Mouse (Mus musculus): ENCODE measurements around the gene Tm7sf3. TPM values are rescaled to one million over a fixed set of nuclear protein-coding genes. Genes with fewer than 3 reads are reported as not detected.
A peak's percentile ranks its signal among the peaks of the same experiment; 100 is the strongest.

The Tm7sf3 gene
- polyA plus RNA-seq, 1 experiment from 2014 or later: 28.8 TPM

DNA sequence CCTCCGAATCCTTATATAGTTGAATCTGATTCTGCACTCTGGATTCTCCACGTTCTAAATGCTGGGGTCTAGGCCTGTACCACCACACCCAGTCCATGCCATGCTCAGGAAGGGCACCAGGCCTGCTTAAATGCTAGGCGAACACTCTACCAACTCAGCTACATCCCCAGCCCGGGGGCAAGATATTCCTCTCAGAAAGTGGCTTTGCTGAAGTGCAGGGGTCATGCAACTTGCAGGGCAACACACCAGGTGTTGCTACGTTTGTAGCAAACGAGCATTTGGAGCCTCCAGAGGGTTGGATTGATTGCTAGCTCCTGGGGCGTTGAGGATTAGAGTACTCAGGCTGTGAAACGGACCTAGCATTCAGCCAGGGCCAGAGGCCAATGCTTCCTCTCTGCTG, 9.5 kb downstream of the Tm7sf3 start:
- peak overlapping the region; percentile 79 for H3K4me2 ChIP-seq
- H3K36me3 ChIP-seq (ENCODE audit: insufficient read depth): no peaks in the 10 kb centered on the region
- H3K9ac ChIP-seq: 0 out of 2 replicates have a peak overlapping the region, but pooled peaks have one; percentile 24
- H3K27ac ChIP-seq (ENCODE audit: low read depth): no peak overlapping the region
- peaks cover 3% of the 10 kb centered on the region; the same call in 1 of the 2 replicates for H3K4me1 ChIP-seq (ENCODE audit: insufficient read depth)
- ATAC-seq (ENCODE audit: insufficient read depth): no peak
- no peak for TF ChIP-seq CTCF (IDR thresholded peaks at IDR 0.05; ENCODE audit: low read depth)
- peak; percentile 16 for DNase-seq
- H3K27me3 ChIP-seq (ENCODE audit: insufficient read depth, low read length): no peaks in the 10 kb centered on the region
- peak overlapping the region; percentile 69; the same call in 1 of the 2 replicates for H3K4me3 ChIP-seq (ENCODE audit: low read depth, low read length)
- WGBS: 53% methylated on average over 8 of the region's 8 CpGs
- no peaks in the 10 kb centered on the region for H3K9me3 ChIP-seq (ENCODE audit: low read depth, low read length)

DNA sequence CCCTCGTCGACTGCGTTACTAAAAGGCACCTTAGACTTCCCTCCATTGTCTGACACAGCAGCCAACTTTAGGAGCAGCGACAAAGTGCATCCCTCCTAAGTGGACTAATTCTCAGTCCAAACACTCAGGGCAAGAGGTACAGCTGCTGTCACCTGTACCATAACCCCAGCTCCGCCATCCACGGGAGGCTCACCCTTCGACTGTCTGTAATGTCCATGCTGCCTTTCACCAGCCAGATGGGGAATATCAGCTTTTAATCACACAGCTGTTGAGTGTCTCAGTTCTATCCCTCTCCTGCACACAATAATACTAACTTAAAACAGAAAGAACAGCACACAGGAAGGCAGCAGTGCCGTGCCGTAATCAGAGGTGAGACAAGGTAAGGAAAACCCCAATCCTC, 10.2 kb downstream of the Tm7sf3 start:
- Histone ChIP-seq H3K4me2 (0 out of 2 replicates have a peak overlapping the region, but pooled peaks have one; percentile 8), H3K36me3 (ENCODE audit: insufficient read depth) (no peaks in the 10 kb centered on the region), H3K9me3 (ENCODE audit: low read depth, low read length) (no peaks in the 10 kb centered on the region), H3K27me3 (ENCODE audit: insufficient read depth, low read length) (no peaks in the 10 kb centered on the region), H3K4me1 (ENCODE audit: insufficient read depth) (peaks cover 3% of the 10 kb centered on the region; the same call in 1 of the 2 replicates), H3K9ac (no peak overlapping the region), H3K4me3 (ENCODE audit: low read depth, low read length) (no peak overlapping the region), H3K27ac (ENCODE audit: low read depth) (no peak overlapping the region)
- TF ChIP-seq CTCF (IDR thresholded peaks at IDR 0.05; ENCODE audit: low read depth): no peak
- DNase-seq (no peak), ATAC-seq (ENCODE audit: insufficient read depth) (no peak)
- WGBS: 67% methylated on average over 9 of the region's 9 CpGs

DNA sequence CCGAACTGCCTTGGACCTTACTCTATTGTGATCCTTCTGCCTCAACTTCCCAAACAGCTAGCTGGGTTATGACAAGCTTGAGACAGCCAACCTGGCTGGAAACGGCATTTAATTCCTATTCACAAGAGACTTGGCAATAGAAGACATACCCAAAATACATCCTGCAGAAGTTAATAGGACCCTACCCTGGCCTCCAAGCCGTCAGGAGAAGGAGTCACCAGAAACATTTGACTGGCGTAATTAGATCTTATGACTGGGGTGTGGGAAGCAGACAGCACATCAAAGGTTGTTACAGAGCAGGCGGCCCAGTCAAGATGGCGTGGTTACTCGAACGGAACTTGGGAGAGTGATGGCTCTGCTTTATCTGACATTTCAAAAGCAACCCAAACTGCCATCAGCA, 10.8 kb downstream of the Tm7sf3 start:
- no peak for TF ChIP-seq CTCF (IDR thresholded peaks at IDR 0.05; ENCODE audit: low read depth)
- no peak for ATAC-seq (ENCODE audit: insufficient read depth)
- Histone ChIP-seq H3K27ac (ENCODE audit: low read depth) (no peak overlapping the region), H3K9ac (no peak overlapping the region), H3K4me2 (no peak overlapping the region), H3K4me3 (ENCODE audit: low read depth, low read length) (no peak overlapping the region), H3K9me3 (ENCODE audit: low read depth, low read length) (no peaks in the 10 kb centered on the region), H3K4me1 (ENCODE audit: insufficient read depth) (peaks cover 3% of the 10 kb centered on the region; the same call in 1 of the 2 replicates), H3K36me3 (ENCODE audit: insufficient read depth) (no peaks in the 10 kb centered on the region), H3K27me3 (ENCODE audit: insufficient read depth, low read length) (no peaks in the 10 kb centered on the region)
- WGBS: 68% methylated on average over 8 of the region's 8 CpGs
- DNase-seq: no peak

DNA sequence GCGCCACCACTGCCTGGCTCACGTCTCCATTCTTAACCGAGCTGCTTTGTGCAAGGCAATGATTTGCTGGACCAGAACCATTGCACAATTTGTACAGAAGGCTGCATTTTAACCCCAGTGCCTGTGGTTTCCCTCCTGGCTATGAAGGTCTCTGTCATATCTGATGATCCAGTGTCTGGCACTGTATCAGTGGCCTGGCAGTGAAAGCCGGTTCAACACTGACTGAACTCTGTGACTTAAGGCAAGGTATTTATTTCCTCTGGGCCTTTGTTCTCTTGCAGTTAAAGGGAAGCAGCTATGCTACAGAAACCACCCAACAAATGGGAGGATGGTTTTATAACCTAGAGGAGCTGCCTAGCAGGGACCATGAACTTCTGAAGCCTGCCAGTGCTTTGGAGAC, 11.7 kb downstream of the Tm7sf3 start:
- H3K27me3 ChIP-seq (ENCODE audit: insufficient read depth, low read length): no peaks in the 10 kb centered on the region
- no peak for DNase-seq
- no peak overlapping the region for H3K27ac ChIP-seq (ENCODE audit: low read depth)
- H3K4me2 ChIP-seq: no peak overlapping the region
- no peaks in the 10 kb centered on the region for H3K9me3 ChIP-seq (ENCODE audit: low read depth, low read length)
- no peak overlapping the region for H3K9ac ChIP-seq
- H3K4me1 ChIP-seq (ENCODE audit: insufficient read depth): peaks cover 3% of the 10 kb centered on the region; the same call in 1 of the 2 replicates
- WGBS: 86% methylated on average over 4 of the region's 4 CpGs
- no peak for TF ChIP-seq CTCF (IDR thresholded peaks at IDR 0.05; ENCODE audit: low read depth)
- no peaks in the 10 kb centered on the region for H3K36me3 ChIP-seq (ENCODE audit: insufficient read depth)
- ATAC-seq (ENCODE audit: insufficient read depth): no peak
- H3K4me3 ChIP-seq (ENCODE audit: low read depth, low read length): no peak overlapping the region

DNA sequence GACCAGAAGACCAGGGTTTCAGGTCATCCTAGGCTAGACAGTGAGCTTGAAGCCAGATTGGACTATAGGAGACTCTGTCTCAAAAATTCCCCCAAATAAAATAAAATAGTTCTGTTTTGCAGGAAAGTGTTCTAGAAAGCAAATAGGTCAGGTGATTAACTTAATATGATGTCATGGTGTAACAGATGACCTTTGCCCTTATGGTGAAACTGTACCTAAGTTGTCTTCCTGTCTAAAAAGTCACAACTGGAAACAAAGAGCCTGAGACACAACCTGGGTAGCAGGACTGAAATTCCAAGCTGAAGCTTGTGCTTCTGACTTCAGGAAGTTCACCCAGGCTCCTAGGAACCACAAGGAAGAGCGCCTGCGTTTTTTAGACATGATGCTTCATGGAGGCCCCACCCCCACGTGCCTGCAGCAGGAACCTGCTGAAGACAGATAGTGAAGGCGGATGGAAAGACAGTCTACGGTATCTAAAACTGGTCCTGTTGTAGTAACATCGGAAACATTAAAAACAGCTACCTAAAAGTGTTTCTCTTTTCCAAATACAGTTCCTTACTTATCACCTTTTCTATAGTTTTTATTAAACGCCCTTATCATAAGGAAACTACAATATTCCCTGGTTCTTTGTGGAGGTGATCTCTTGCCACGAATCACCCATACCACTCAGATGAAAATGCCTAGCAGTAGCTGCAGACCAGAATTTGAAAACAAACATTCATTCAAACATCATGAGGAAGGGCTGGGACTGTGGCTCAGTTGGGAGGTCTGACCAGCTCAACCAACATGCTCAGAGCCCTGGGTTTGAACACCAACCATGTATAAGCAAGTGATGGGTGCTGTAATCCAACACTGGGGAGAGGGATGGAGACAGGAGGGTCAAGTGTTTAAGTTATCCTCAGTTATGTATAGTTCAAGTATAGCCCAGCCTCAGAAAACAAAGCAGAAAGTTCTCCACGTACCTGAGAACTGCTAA, 12.6 kb downstream of the Tm7sf3 start:
- H3K27ac ChIP-seq (ENCODE audit: low read depth): peak overlapping the region; percentile 32; the same call in 1 of the 2 replicates
- no peak for DNase-seq
- no peak overlapping the region for H3K4me3 ChIP-seq (ENCODE audit: low read depth, low read length)
- no peaks in the 10 kb centered on the region for H3K27me3 ChIP-seq (ENCODE audit: insufficient read depth, low read length)
- ATAC-seq (ENCODE audit: insufficient read depth): no peak
- H3K4me1 ChIP-seq (ENCODE audit: insufficient read depth): peaks cover 3% of the 10 kb centered on the region; the same call in 1 of the 2 replicates
- H3K36me3 ChIP-seq (ENCODE audit: insufficient read depth): no peaks in the 10 kb centered on the region
- no peak overlapping the region; the same call in 1 of the 2 replicates for H3K4me2 ChIP-seq
- no peak overlapping the region for H3K9ac ChIP-seq
- WGBS: 68% methylated on average over 9 of the region's 9 CpGs
- H3K9me3 ChIP-seq (ENCODE audit: low read depth, low read length): no peaks in the 10 kb centered on the region
- TF ChIP-seq CTCF (IDR thresholded peaks at IDR 0.05; ENCODE audit: low read depth): no peak

DNA sequence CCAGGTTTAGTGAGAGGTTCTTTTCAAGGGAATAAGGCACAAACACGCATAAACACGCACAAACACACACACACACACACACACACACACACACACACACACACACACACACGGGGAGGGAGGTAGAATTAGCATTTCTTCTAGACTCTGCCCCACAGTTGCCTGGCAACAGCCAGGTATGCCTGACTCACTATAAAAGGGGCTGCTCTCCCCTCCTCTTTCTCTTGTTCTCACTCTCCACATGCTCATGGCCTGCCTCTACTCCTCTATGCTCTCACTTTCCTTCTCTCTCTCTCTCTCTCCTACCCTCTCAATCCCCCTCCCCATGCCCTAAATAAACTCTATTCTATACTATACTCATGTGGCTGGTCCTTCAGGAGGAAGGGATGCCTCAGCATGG, 14.5 kb downstream of the Tm7sf3 start:
- WGBS: 77% methylated on average over 3 of the region's 3 CpGs

DNA sequence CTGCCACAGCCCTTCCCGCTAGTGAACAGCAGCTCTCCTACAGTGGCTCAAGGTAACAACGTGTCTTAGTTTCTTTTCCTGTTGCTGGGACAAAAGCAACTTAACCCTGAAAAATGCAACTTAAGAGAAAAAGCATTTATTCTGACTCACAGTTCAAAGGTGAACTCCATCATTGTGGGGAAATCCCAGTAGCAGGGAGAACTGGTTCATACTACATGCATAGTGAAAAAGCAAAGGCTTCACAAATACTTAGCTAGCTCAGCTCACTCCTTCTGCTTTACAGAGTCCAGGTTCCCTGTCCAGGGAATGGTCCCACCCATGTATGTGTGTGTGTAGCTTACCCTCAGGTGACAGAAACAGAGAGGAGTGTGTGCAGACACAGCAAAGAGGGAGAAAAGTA, 26.0 kb downstream of the Tm7sf3 start:
- WGBS: 89% methylated on average over 2 of the region's 2 CpGs
- H3K9me3 ChIP-seq (ENCODE audit: low read depth, low read length): no peaks in the 10 kb centered on the region
- H3K4me3 ChIP-seq (ENCODE audit: low read depth, low read length): no peak overlapping the region
- no peaks in the 10 kb centered on the region for H3K27me3 ChIP-seq (ENCODE audit: insufficient read depth, low read length)
- peaks cover 54% of the 10 kb centered on the region; the same call in 1 of the 2 replicates for H3K36me3 ChIP-seq (ENCODE audit: insufficient read depth)
- H3K9ac ChIP-seq: no peak overlapping the region
- ATAC-seq (ENCODE audit: insufficient read depth) (no peak), DNase-seq (no peak)
- no peak for TF ChIP-seq CTCF (IDR thresholded peaks at IDR 0.05; ENCODE audit: low read depth)
- no peak overlapping the region for H3K4me2 ChIP-seq
- H3K4me1 ChIP-seq (ENCODE audit: insufficient read depth): no peaks in the 10 kb centered on the region
- H3K27ac ChIP-seq (ENCODE audit: low read depth): no peak overlapping the region

More for the DNA sequence above, 14.5 kb downstream of the Tm7sf3 start:
- ATAC-seq (ENCODE audit: insufficient read depth): no peak
- no peak overlapping the region for H3K27ac ChIP-seq (ENCODE audit: low read depth)
- no peak overlapping the region for H3K9ac ChIP-seq
- DNase-seq: no peak
- peaks cover 3% of the 10 kb centered on the region; the same call in 1 of the 2 replicates for H3K4me1 ChIP-seq (ENCODE audit: insufficient read depth)
- H3K27me3 ChIP-seq (ENCODE audit: insufficient read depth, low read length): no peaks in the 10 kb centered on the region
- H3K4me2 ChIP-seq: no peak overlapping the region
- H3K9me3 ChIP-seq (ENCODE audit: low read depth, low read length): no peaks in the 10 kb centered on the region
- H3K4me3 ChIP-seq (ENCODE audit: low read depth, low read length): no peak overlapping the region
- no peaks in the 10 kb centered on the region for H3K36me3 ChIP-seq (ENCODE audit: insufficient read depth)
- no peak for TF ChIP-seq CTCF (IDR thresholded peaks at IDR 0.05; ENCODE audit: low read depth)

Measured in lung, embryonic 14.5 days (tissue).